Mouse (Mus musculus): ENCODE measurements around the gene Ctnnb1.

DNA sequence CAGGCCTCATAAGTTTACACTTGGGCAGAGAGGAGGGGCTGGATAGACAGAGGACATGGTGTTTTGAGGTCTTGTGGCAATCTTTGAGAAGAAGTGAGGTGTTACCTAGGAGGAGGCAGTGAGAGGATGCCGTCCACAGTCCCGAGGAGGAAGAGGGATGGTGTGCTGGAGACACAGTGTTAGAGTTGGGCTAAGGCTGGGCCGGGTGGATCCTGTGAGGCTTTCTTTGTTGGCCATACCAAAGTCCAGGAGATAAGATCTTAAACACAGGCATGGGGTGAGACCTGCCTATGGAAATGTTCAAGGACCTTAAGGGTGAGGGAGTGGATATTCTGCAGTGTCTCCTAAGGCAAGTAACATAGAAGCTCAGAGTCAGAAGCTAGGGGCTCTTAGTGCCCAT, 22.9 kb downstream of the Ctnnb1 start:
- TF ChIP-seq EP300 (IDR thresholded peaks at IDR 0.05) (no peak), CTCF (IDR thresholded peaks at IDR 0.05) (no peak)
